Mouse (Mus musculus) liver, embryonic 11.5 days (tissue): ENCODE data around the gene Retreg1. TPM values are rescaled to one million over a fixed set of nuclear protein-coding genes. Genes with fewer than 3 reads are reported as not detected.
A peak's percentile ranks its signal among the peaks of the same experiment; 100 is the strongest.

Experiments used
- ATAC-seq: fragments of 200-750 bp; cut with Nextera tagmentation; replicated peaks from 2 replicates; pipeline ENCODE4 v1.8.0; 2017; ENCODE audit warnings: moderate number of reproducible peaks, mild to moderate bottlenecking, moderate TSS enrichment, moderate library complexity; ENCODE audit not compliant: low FRiP score
- DNase-seq: peaks from one replicate; pipeline ENCODE4 v3.0.0-alpha.2; 2017; ENCODE audit warnings: low spot score
- H3K27ac ChIP-seq: fragments of 300-500 bp; sonication (generic); 2 replicates; pipeline ENCODE4 v1.5.1; 2014; ENCODE audit warnings: mild to moderate bottlenecking, low read depth, low read length, control low read depth
- H3K27me3 ChIP-seq: fragments of 300-500 bp; sonication (generic); replicated peaks from 2 replicates; pipeline ENCODE4 v1.6.1; 2014; ENCODE audit warnings: low read length, mixed read lengths; ENCODE audit not compliant: control insufficient read depth, insufficient read depth
- H3K36me3 ChIP-seq: fragments of 300-500 bp; sonication (generic); 2 replicates; pipeline ENCODE4 v1.6.1; 2014; ENCODE audit warnings: mild to moderate bottlenecking, low read length, moderate library complexity, mixed read lengths; ENCODE audit not compliant: control insufficient read depth, insufficient read depth
- H3K4me1 ChIP-seq: fragments of 300-500 bp; sonication (generic); replicated peaks from 2 replicates; pipeline ENCODE4 v1.6.1; 2014; ENCODE audit warnings: low read length, mixed read lengths; ENCODE audit not compliant: control insufficient read depth, insufficient read depth
- H3K4me2 ChIP-seq: fragments of 300-500 bp; sonication (generic); 2 replicates; pipeline ENCODE4 v1.6.1; 2014; ENCODE audit warnings: mild to moderate bottlenecking, control low read depth, moderate library complexity
- H3K4me3 ChIP-seq: fragments of 300-500 bp; sonication (generic); 2 replicates; pipeline ENCODE4 v1.5.1; 2014; ENCODE audit warnings: low read depth, low read length, control low read depth
- H3K9ac ChIP-seq: fragments of 300-500 bp; sonication (generic); 2 replicates; pipeline ENCODE4 v1.6.1; 2014; ENCODE audit warnings: low read depth, low read length, control low read depth
- H3K9me3 ChIP-seq: fragments of 300-500 bp; sonication (generic); 2 replicates; pipeline ENCODE4 v1.6.1; 2016; ENCODE audit warnings: low read length, inconsistent platforms, mixed read lengths; ENCODE audit not compliant: control insufficient read depth
- WGBS: fragments of 180-500 bp; shearing (Covaris S2); extraction: QIAGEN DNeasy Blood & Tissue Kit; methylation state at CpG from one replicate; pipeline ENCODE4 v1.1.7; 2014; 5-methylcytosine and 5-hydroxymethylcytosine counted together
- polyA plus RNA-seq: library from polyadenylated mRNA; unstranded; fragments of >200 nt; fragmentation: Nextera tagmentation; extraction: Ambion mirVana; gene quantifications from 2 replicates; pipeline ENCODE4 v1.2.1, GENCODE M21; 2014

Gene Retreg1
- polyA plus RNA-seq, 1 experiment from 2014 or later: 1.3 TPM

- 87% methylated on average over 2 of the region's 2 CpGs for WGBS
- ATAC-seq (no peak), DNase-seq (no peak)
- H3K9ac ChIP-seq: no peak overlapping the region
- peaks cover 7% of the 10 kb centered on the region; the same call in 1 of the 2 replicates for H3K36me3 ChIP-seq
- H3K27ac ChIP-seq: no peak overlapping the region
- H3K4me1 ChIP-seq: no peaks in the 10 kb centered on the region; the same call in 1 of the 2 replicates
- no peak overlapping the region for H3K4me3 ChIP-seq
- H3K9me3 ChIP-seq: no peaks in the 10 kb centered on the region
- H3K4me2 ChIP-seq: no peak overlapping the region
- no peaks in the 10 kb centered on the region for H3K27me3 ChIP-seq
Observed at GRCm38 (mm10) chr15:25817191-25817590, 25.8 kb upstream of the Retreg1 start.

- Histone ChIP-seq H3K27ac (no peak overlapping the region), H3K27me3 (no peaks in the 10 kb centered on the region), H3K4me2 (no peak overlapping the region), H3K4me3 (no peak overlapping the region), H3K4me1 (no peaks in the 10 kb centered on the region), H3K9ac (no peak overlapping the region), H3K9me3 (no peaks in the 10 kb centered on the region), H3K36me3 (no peaks in the 10 kb centered on the region)
- DNase-seq: no peak
- no peak for ATAC-seq
Observed at GRCm38 (mm10) chr15:25821981-25822380, 21.0 kb upstream of the Retreg1 start.

GRCm38 (mm10) chr15:25822656-25823055, 20.3 kb upstream of the Retreg1 start:
- H3K4me3 ChIP-seq: no peak overlapping the region
- H3K27me3 ChIP-seq: no peaks in the 10 kb centered on the region
- no peak overlapping the region for H3K9ac ChIP-seq
- H3K27ac ChIP-seq: no peak overlapping the region
- 39% methylated on average over 3 of the region's 3 CpGs for WGBS
- no peaks in the 10 kb centered on the region for H3K9me3 ChIP-seq
- no peak for ATAC-seq
- H3K36me3 ChIP-seq: no peaks in the 10 kb centered on the region
- no peak overlapping the region for H3K4me2 ChIP-seq
- no peaks in the 10 kb centered on the region for H3K4me1 ChIP-seq
- DNase-seq: no peak

GRCm38 (mm10) chr15:25826531-25826961, 16.4 kb upstream of the Retreg1 start:
- Histone ChIP-seq H3K27me3 (no peaks in the 10 kb centered on the region), H3K27ac (no peak overlapping the region)

GRCm38 (mm10) chr15:25828464-25828863, 14.5 kb upstream of the Retreg1 start:
- 0 out of 2 replicates have a peak, but pooled peaks have one; percentile 23 for ATAC-seq

More at GRCm38 (mm10) chr15:25826531-25826961, 16.4 kb upstream of the Retreg1 start:
- ATAC-seq (no peak), DNase-seq (no peak)
- Histone ChIP-seq H3K9me3 (no peaks in the 10 kb centered on the region), H3K36me3 (no peaks in the 10 kb centered on the region), H3K4me2 (no peak overlapping the region), H3K9ac (no peak overlapping the region), H3K4me3 (no peak overlapping the region), H3K4me1 (no peaks in the 10 kb centered on the region)
- WGBS: 80% methylated on average over 8 of the region's 8 CpGs

GRCm38 (mm10) chr15:25830426-25830825, 12.6 kb upstream of the Retreg1 start:
- H3K27me3 ChIP-seq: no peaks in the 10 kb centered on the region
- no peak for DNase-seq
- no peak overlapping the region for H3K27ac ChIP-seq
- H3K9me3 ChIP-seq: no peaks in the 10 kb centered on the region
- no peak overlapping the region for H3K4me3 ChIP-seq
- H3K9ac ChIP-seq: no peak overlapping the region
- H3K4me2 ChIP-seq: no peak overlapping the region
- no peaks in the 10 kb centered on the region for H3K36me3 ChIP-seq
- no peak for ATAC-seq
- H3K4me1 ChIP-seq: no peaks in the 10 kb centered on the region
- WGBS: 42% methylated on average over 2 of the region's 2 CpGs

More at GRCm38 (mm10) chr15:25828464-25828863, 14.5 kb upstream of the Retreg1 start:
- H3K4me1 ChIP-seq: no peaks in the 10 kb centered on the region
- no peak overlapping the region for H3K4me2 ChIP-seq
- no peak for DNase-seq
- H3K27ac ChIP-seq: no peak overlapping the region
- no peak overlapping the region for H3K4me3 ChIP-seq
- H3K9ac ChIP-seq: no peak overlapping the region
- H3K9me3 ChIP-seq: no peaks in the 10 kb centered on the region
- no peaks in the 10 kb centered on the region for H3K36me3 ChIP-seq
- 38% methylated on average over 10 of the region's 10 CpGs for WGBS
- H3K27me3 ChIP-seq: no peaks in the 10 kb centered on the region

- H3K4me2 ChIP-seq: no peak overlapping the region
- no peaks in the 10 kb centered on the region for H3K4me1 ChIP-seq
- H3K4me3 ChIP-seq: no peak overlapping the region
- DNase-seq: no peak
- no peaks in the 10 kb centered on the region for H3K36me3 ChIP-seq
- H3K9me3 ChIP-seq: no peaks in the 10 kb centered on the region
- no peak overlapping the region for H3K9ac ChIP-seq
- no peak for ATAC-seq
- H3K27ac ChIP-seq: no peak overlapping the region
- H3K27me3 ChIP-seq: no peaks in the 10 kb centered on the region
- WGBS: 79% methylated on average over 2 of the region's 2 CpGs
Observed at GRCm38 (mm10) chr15:25834282-25834681, 8.7 kb upstream of the Retreg1 start.

GRCm38 (mm10) chr15:25834920-25835674, 7.9 kb upstream of the Retreg1 start:
- ATAC-seq: no peak
- 84% methylated on average over 17 of the region's 17 CpGs for WGBS
- no peaks in the 10 kb centered on the region for H3K9me3 ChIP-seq

More at GRCm38 (mm10) chr15:25834920-25835674, 7.9 kb upstream of the Retreg1 start:
- no peaks in the 10 kb centered on the region for H3K36me3 ChIP-seq
- DNase-seq: no peak
- no peak overlapping the region for H3K27ac ChIP-seq
- no peaks in the 10 kb centered on the region for H3K4me1 ChIP-seq
- H3K27me3 ChIP-seq: no peaks in the 10 kb centered on the region
- H3K4me2 ChIP-seq: no peak overlapping the region
- H3K9ac ChIP-seq: no peak overlapping the region
- H3K4me3 ChIP-seq: no peak overlapping the region
